Mouse (Mus musculus) liver, postnatal 0 days (tissue): ENCODE data around the gene Slc43a1.

Source experiments
- CTCF ChIP-seq: sonication (generic); IDR thresholded peaks from 2 replicates; pipeline ENCODE4 v1.5.1; 2016; ENCODE audit warnings: antibody characterized with exemption, low read depth
- EP300 ChIP-seq: IDR thresholded peaks from 2 replicates; pipeline ENCODE4 v1.6.1; 2016; ENCODE audit warnings: antibody characterized with exemption, low read depth, mild to moderate bottlenecking

- peak; percentile 17; the same call in 1 of the 2 replicates for TF ChIP-seq CTCF
- TF ChIP-seq EP300, result peak; percentile 39; the same call in 1 of the 2 replicates
These were observed 637 bp downstream of the Slc43a1 start for GRCm38 (mm10) chr2:84838993-84839980.
